Mouse (Mus musculus) heart, postnatal 0 days (tissue): Measurements from ENCODE around the gene Tex50.
"Not testable (repeated sequence)": the region's sequence is repeated elsewhere in the genome, so short reads cannot be mapped to it uniquely, and the experiment has no call there.

Source experiments
- CTCF ChIP-seq: IDR thresholded peaks from 2 replicates; pipeline ENCODE4 v1.5.1; 2016; ENCODE audit warnings: antibody characterized with exemption, control low read depth, low read depth
- EP300 ChIP-seq: IDR thresholded peaks from 2 replicates; pipeline ENCODE4 v1.6.1; 2016; ENCODE audit warnings: antibody characterized with exemption, low read depth

GRCm38 (mm10) chr1:161196364-161196763 lies 37.2 kb upstream of the Tex50 start:
- TF ChIP-seq CTCF, EP300: not testable (repeated sequence)
